8 mouse cellular contexts compared by ENCODE assay signal in the genomic region with DNA sequence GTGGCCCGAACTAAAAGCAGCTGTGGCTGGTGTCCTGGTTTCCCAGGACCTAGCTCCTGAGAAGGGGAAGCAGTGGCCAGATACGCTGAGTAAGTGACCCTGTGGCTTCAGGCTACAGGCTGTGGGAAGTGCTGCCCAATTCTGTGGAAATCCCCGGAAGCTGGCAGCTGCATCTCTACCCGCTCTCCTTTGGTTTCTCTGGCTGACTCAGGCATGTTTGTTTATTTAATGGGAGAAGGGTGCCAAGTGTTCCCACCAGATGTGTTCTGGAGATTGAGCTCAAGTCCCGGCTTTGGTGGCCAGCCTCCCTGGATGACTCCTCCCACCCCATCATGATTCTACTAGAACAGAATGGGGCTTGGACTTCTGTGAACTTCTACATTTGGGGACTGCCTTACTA. TPM values are rescaled to one million over a fixed set of nuclear protein-coding genes. Genes with fewer than 3 reads are reported as not detected.
DNase-seq lines count a peak whose midpoint lies in the region; ATAC-seq and TF ChIP-seq lines count a peak whose summit lies in the region.

No protein-coding gene starts in this region.

- no peak overlapping the region for H3K4me3 ChIP-seq in midbrain, embryonic 16.5 days (ENCODE audit: low read depth, low read length)
- no peak overlapping the region for H3K4me3 ChIP-seq in midbrain, embryonic 15.5 days
- no peak overlapping the region for H3K4me3 ChIP-seq in embryonic facial prominence, embryonic 10.5 days
- no peak overlapping the region for H3K4me3 ChIP-seq in heart, postnatal 0 days (ENCODE audit: low read depth, low read length)
- no peak overlapping the region for H3K4me3 ChIP-seq in liver, embryonic 12.5 days
- no peak overlapping the region for H3K4me3 ChIP-seq in stomach, embryonic 14.5 days (ENCODE audit: low read depth, low read length)

- H3K36me3 ChIP-seq in midbrain, embryonic 16.5 days (ENCODE audit: control insufficient read depth, insufficient read depth, low read length) = no peaks in the 10 kb centered on the region
- H3K36me3 ChIP-seq in midbrain, embryonic 15.5 days (replicated peaks) = no peaks in the 10 kb centered on the region
- H3K36me3 ChIP-seq in embryonic facial prominence, embryonic 10.5 days (replicated peaks) = no peaks in the 10 kb centered on the region
- H3K36me3 ChIP-seq in heart, postnatal 0 days (replicated peaks; ENCODE audit: control insufficient read depth, insufficient read depth, low read length) = no peaks in the 10 kb centered on the region
- H3K36me3 ChIP-seq in liver, embryonic 12.5 days = no peaks in the 10 kb centered on the region
- no peaks in the 10 kb centered on the region for H3K36me3 ChIP-seq in stomach, embryonic 14.5 days (ENCODE audit: control insufficient read depth, insufficient read depth, low read length)

- DNase-seq in embryonic facial prominence, embryonic 10.5 days (ENCODE audit: low spot score) = no peak
- DNase-seq in heart, postnatal 0 days (ENCODE audit: low spot score) = no peak
- DNase-seq in layer of hippocampus, postnatal 36 days = no peak
- DNase-seq in right cerebral cortex, adult 2 months (ENCODE audit: low spot score in 2 of 2) = no peak

- no peak overlapping the region for H3K4me2 ChIP-seq in midbrain, embryonic 16.5 days (ENCODE audit: low read length)
- no peak overlapping the region for H3K4me2 ChIP-seq in midbrain, embryonic 15.5 days
- peak overlapping the region; percentile 32; the same call in 1 of the 2 replicates for H3K4me2 ChIP-seq in heart, postnatal 0 days (ENCODE audit: low read depth, low read length)
- H3K4me2 ChIP-seq in liver, embryonic 12.5 days = peak overlapping the region; percentile 27
- H3K4me2 ChIP-seq in stomach, embryonic 14.5 days (replicated peaks; ENCODE audit: low read depth, low read length) = 0 out of 2 replicates have a peak overlapping the region, but pooled peaks have one; percentile 10

- WGBS in midbrain, embryonic 16.5 days = 47% methylated on average over 5 of the region's 5 CpGs
- WGBS in midbrain, embryonic 15.5 days = 54% methylated on average over 5 of the region's 5 CpGs
- 34% methylated on average over 5 of the region's 5 CpGs for WGBS in embryonic facial prominence, embryonic 10.5 days
- 29% methylated on average over 5 of the region's 5 CpGs for WGBS in heart, postnatal 0 days
- WGBS in liver, embryonic 12.5 days (ENCODE audit: insufficient replicate concordance) = 3% methylated on average over 5 of the region's 5 CpGs
- 15% methylated on average over 5 of the region's 5 CpGs for WGBS in stomach, embryonic 14.5 days

- no peaks in the 10 kb centered on the region for H3K4me1 ChIP-seq in midbrain, embryonic 16.5 days (ENCODE audit: control insufficient read depth, insufficient read depth, low read length)
- no peaks in the 10 kb centered on the region for H3K4me1 ChIP-seq in midbrain, embryonic 15.5 days
- peaks cover 21% of the 10 kb centered on the region for H3K4me1 ChIP-seq in embryonic facial prominence, embryonic 10.5 days
- peaks cover 4% of the 10 kb centered on the region; the same call in 1 of the 2 replicates for H3K4me1 ChIP-seq in heart, postnatal 0 days (ENCODE audit: control insufficient read depth, insufficient read depth)
- peaks cover 8% of the 10 kb centered on the region; the same call in 1 of the 2 replicates for H3K4me1 ChIP-seq in liver, embryonic 12.5 days
- H3K4me1 ChIP-seq in stomach, embryonic 14.5 days (ENCODE audit: control insufficient read depth, insufficient read depth, low read length) = peaks cover 16% of the 10 kb centered on the region

- H3K27ac ChIP-seq in midbrain, embryonic 16.5 days (ENCODE audit: low read length) = no peak overlapping the region
- H3K27ac ChIP-seq in midbrain, embryonic 15.5 days = no peak overlapping the region
- peak overlapping the region; percentile 51 for H3K27ac ChIP-seq in embryonic facial prominence, embryonic 10.5 days (replicated peaks)
- H3K27ac ChIP-seq in heart, postnatal 0 days (ENCODE audit: low read depth) = no peak overlapping the region
- H3K27ac ChIP-seq in liver, embryonic 12.5 days = no peak overlapping the region
- peak overlapping the region; percentile 59; the same call in 1 of the 2 replicates for H3K27ac ChIP-seq in stomach, embryonic 14.5 days (ENCODE audit: low read length)

- TF ChIP-seq EP300 in heart, postnatal 0 days (IDR thresholded peaks at IDR 0.05; ENCODE audit: low read depth) = no peak

- no peak for TF ChIP-seq CTCF in heart, postnatal 0 days (IDR thresholded peaks at IDR 0.05; ENCODE audit: low read depth)

- no peak overlapping the region for H3K9ac ChIP-seq in midbrain, embryonic 16.5 days (ENCODE audit: low read depth, low read length)
- no peak overlapping the region for H3K9ac ChIP-seq in midbrain, embryonic 15.5 days
- H3K9ac ChIP-seq in heart, postnatal 0 days (replicated peaks; ENCODE audit: low read depth, low read length) = no peak overlapping the region
- H3K9ac ChIP-seq in liver, embryonic 12.5 days = no peak overlapping the region
- H3K9ac ChIP-seq in stomach, embryonic 14.5 days (replicated peaks; ENCODE audit: low read depth, low read length) = no peak overlapping the region

- 0 out of 2 replicates have a peak, but pooled peaks have one; percentile 2 for ATAC-seq in midbrain, embryonic 16.5 days
- ATAC-seq in midbrain, embryonic 15.5 days (replicated peaks) = no peak
- no peak for ATAC-seq in heart, postnatal 0 days (ENCODE audit: insufficient read depth, low read depth)
- ATAC-seq in liver, embryonic 12.5 days = no peak
- ATAC-seq in stomach, embryonic 14.5 days (ENCODE audit: insufficient number of reproducible peaks, insufficient read depth, low FRiP score, low read depth) = peak; percentile 42; the same call in 1 of the 2 replicates

- no peaks in the 10 kb centered on the region for H3K27me3 ChIP-seq in midbrain, embryonic 16.5 days (ENCODE audit: control insufficient read depth, insufficient read depth, low read depth, low read length)
- H3K27me3 ChIP-seq in midbrain, embryonic 15.5 days (replicated peaks) = no peaks in the 10 kb centered on the region
- H3K27me3 ChIP-seq in embryonic facial prominence, embryonic 10.5 days (replicated peaks; ENCODE audit: low read depth, poor library complexity, severe bottlenecking) = no peaks in the 10 kb centered on the region
- no peaks in the 10 kb centered on the region; the same call in 1 of the 2 replicates for H3K27me3 ChIP-seq in heart, postnatal 0 days (ENCODE audit: control insufficient read depth, insufficient read depth, low read length)
- H3K27me3 ChIP-seq in liver, embryonic 12.5 days (replicated peaks) = peaks cover 12% of the 10 kb centered on the region; the same call in 1 of the 2 replicates
- H3K27me3 ChIP-seq in stomach, embryonic 14.5 days (ENCODE audit: control insufficient read depth, insufficient read depth, low read length) = no peaks in the 10 kb centered on the region

- no peaks in the 10 kb centered on the region for H3K9me3 ChIP-seq in midbrain, embryonic 16.5 days (replicated peaks; ENCODE audit: control insufficient read depth, low read length, poor library complexity, severe bottlenecking)
- no peaks in the 10 kb centered on the region for H3K9me3 ChIP-seq in midbrain, embryonic 15.5 days
- no peaks in the 10 kb centered on the region for H3K9me3 ChIP-seq in embryonic facial prominence, embryonic 10.5 days
- H3K9me3 ChIP-seq in heart, postnatal 0 days (replicated peaks; ENCODE audit: control insufficient read depth, low read length) = no peaks in the 10 kb centered on the region
- no peaks in the 10 kb centered on the region for H3K9me3 ChIP-seq in liver, embryonic 12.5 days (replicated peaks)
- H3K9me3 ChIP-seq in stomach, embryonic 14.5 days (ENCODE audit: control insufficient read depth, low read depth, low read length) = no peaks in the 10 kb centered on the region

RNA-seq across cellular contexts. Expression of a gene that starts 13.8 kb away (rescaled TPM):
- 6.9 and 7.1 TPM in 2 replicates for polyA plus RNA-seq in midbrain, embryonic 16.5 days (2015; fragmentation: Nextera tagmentation; extraction: Ambion mirVana)
- 8.1 and 8.5 TPM in 2 replicates for polyA plus RNA-seq in midbrain, embryonic 15.5 days (2015; fragmentation: Nextera tagmentation; extraction: Ambion mirVana)
- 9.5 and 9.7 TPM in 2 replicates for polyA plus RNA-seq in embryonic facial prominence, embryonic 10.5 days (2016; fragmentation: Nextera tagmentation; extraction: Ambion mirVana)
- 27.7 and 34.4 TPM in 2 replicates for total RNA-seq in heart, postnatal 0 days (2014; rRNA removed; ENCODE audit: low replicate concordance)
- polyA plus RNA-seq in heart, postnatal 0 days (2015; fragmentation: Nextera tagmentation; extraction: Ambion mirVana) = 39.5 and 46.8 TPM in 2 replicates
- polyA plus RNA-seq in liver, embryonic 12.5 days (2016; fragmentation: Nextera tagmentation; extraction: Ambion mirVana) = 14.0 and 15.5 TPM in 2 replicates
- 43.2 and 48.5 TPM in 2 replicates for polyA plus RNA-seq in stomach, embryonic 14.5 days (2014; fragmentation: Nextera tagmentation; extraction: Ambion mirVana)
- total RNA-seq in layer of hippocampus, postnatal 36 days (2021) = 1 to 10 TPM; 4.2 TPM

Comparison
In these comparisons a context has a peak if more than half of its experiments do, and no peak if none do; other contexts are left out.
1. ATAC-seq: peak in midbrain, embryonic 16.5 days (single experiment) and stomach, embryonic 14.5 days (single experiment); none in midbrain, embryonic 15.5 days (single experiment), heart, postnatal 0 days (single experiment) and liver, embryonic 12.5 days (single experiment).
2. H3K27ac ChIP-seq: peak in embryonic facial prominence, embryonic 10.5 days (single experiment) and stomach, embryonic 14.5 days (single experiment); none in midbrain, embryonic 16.5 days (single experiment), midbrain, embryonic 15.5 days (single experiment), heart, postnatal 0 days (single experiment) and liver, embryonic 12.5 days (single experiment).
3. H3K4me2 ChIP-seq: peak in heart, postnatal 0 days (single experiment), liver, embryonic 12.5 days (single experiment) and stomach, embryonic 14.5 days (single experiment); none in midbrain, embryonic 16.5 days (single experiment) and midbrain, embryonic 15.5 days (single experiment).